Mouse (Mus musculus) limb, embryonic 14.5 days (tissue): Measurements from ENCODE around the gene Anks1b. TPM values are rescaled to one million over a fixed set of nuclear protein-coding genes. Genes with fewer than 3 reads are reported as not detected.

Experiments
- ATAC-seq: fragments of 200-750 bp; cut with Nextera tagmentation; 2 replicates; pipeline ENCODE4 v1.8.0; 2017; ENCODE audit warnings: low read depth, moderate number of reproducible peaks, moderate TSS enrichment; ENCODE audit not compliant: low FRiP score
- DNase-seq: peaks from one replicate; pipeline ENCODE4 v3.0.0-alpha.2; 2015; ENCODE audit warnings: low spot score
- H3K27ac ChIP-seq: fragments of 300-500 bp; sonication (generic); replicated peaks from 2 replicates; pipeline ENCODE4 v1.5.1; 2014; ENCODE audit warnings: low read depth, mild to moderate bottlenecking, low read length, moderate library complexity, mixed read lengths
- H3K27me3 ChIP-seq: fragments of 300-500 bp; sonication (generic); 2 replicates; pipeline ENCODE4 v1.6.1; 2014; ENCODE audit warnings: low read length, mixed read lengths; ENCODE audit not compliant: control insufficient read depth, insufficient read depth
- H3K36me3 ChIP-seq: fragments of 300-500 bp; sonication (generic); 2 replicates; pipeline ENCODE4 v1.6.1; 2014; ENCODE audit warnings: mild to moderate bottlenecking, low read length, moderate library complexity, mixed read lengths; ENCODE audit not compliant: control insufficient read depth, insufficient read depth
- H3K4me1 ChIP-seq: fragments of 300-500 bp; sonication (generic); 2 replicates; pipeline ENCODE4 v1.6.1; 2014; ENCODE audit warnings: antibody characterized with exemption, low read length, mixed read lengths; ENCODE audit not compliant: control insufficient read depth, insufficient read depth
- H3K4me2 ChIP-seq: fragments of 300-500 bp; sonication (generic); replicated peaks from 2 replicates; pipeline ENCODE4 v1.6.1; 2014; ENCODE audit warnings: low read depth, mild to moderate bottlenecking, low read length, moderate library complexity; ENCODE audit not compliant: severe bottlenecking
- H3K4me3 ChIP-seq: fragments of 300-500 bp; sonication (generic); replicated peaks from 2 replicates; pipeline ENCODE4 v1.5.1; 2014; ENCODE audit warnings: low read length
- H3K9ac ChIP-seq: fragments of 300-500 bp; sonication (generic); 2 replicates; pipeline ENCODE4 v1.6.1; 2014; ENCODE audit warnings: mild to moderate bottlenecking, low read depth, low read length, moderate library complexity; ENCODE audit not compliant: severe bottlenecking
- H3K9me3 ChIP-seq: fragments of 300-500 bp; sonication (generic); 2 replicates; pipeline ENCODE4 v1.6.1; 2016; ENCODE audit warnings: low read length; ENCODE audit not compliant: control insufficient read depth
- POLR2A ChIP-seq: fragments of 200-500 bp; IDR thresholded peaks from 2 replicates; pipeline ENCODE4 v1.8.0; 2012; ENCODE audit warnings: inconsistent platforms, mild to moderate bottlenecking, moderate library complexity, borderline replicate concordance; ENCODE audit not compliant: insufficient read depth, insufficient read length; ENCODE audit errors: extremely low read depth
- WGBS: fragments of 180-500 bp; shearing (Covaris S2); extraction: QIAGEN DNeasy Blood & Tissue Kit; methylation state at CpG from one replicate; pipeline ENCODE4 v1.1.7; 2014; 5-methylcytosine and 5-hydroxymethylcytosine counted together
- polyA plus RNA-seq, 2 experiments: library from polyadenylated mRNA; depleted of rRNA in 1 of 2; stranded (reverse) in 1 of 2; unstranded in 1 of 2; fragments of >200 nt; fragmentation: Nextera tagmentation in 1 of 2; extraction: Ambion mirVana in 1 of 2; gene quantifications; 2 replicates each; pipeline versions ENCODE4 v1.2.1 to v1.2.3; 2012 to 2014

Gene Anks1b
- polyA plus RNA-seq, 2 experiments = 2.6 to 4.3 TPM

DNA sequence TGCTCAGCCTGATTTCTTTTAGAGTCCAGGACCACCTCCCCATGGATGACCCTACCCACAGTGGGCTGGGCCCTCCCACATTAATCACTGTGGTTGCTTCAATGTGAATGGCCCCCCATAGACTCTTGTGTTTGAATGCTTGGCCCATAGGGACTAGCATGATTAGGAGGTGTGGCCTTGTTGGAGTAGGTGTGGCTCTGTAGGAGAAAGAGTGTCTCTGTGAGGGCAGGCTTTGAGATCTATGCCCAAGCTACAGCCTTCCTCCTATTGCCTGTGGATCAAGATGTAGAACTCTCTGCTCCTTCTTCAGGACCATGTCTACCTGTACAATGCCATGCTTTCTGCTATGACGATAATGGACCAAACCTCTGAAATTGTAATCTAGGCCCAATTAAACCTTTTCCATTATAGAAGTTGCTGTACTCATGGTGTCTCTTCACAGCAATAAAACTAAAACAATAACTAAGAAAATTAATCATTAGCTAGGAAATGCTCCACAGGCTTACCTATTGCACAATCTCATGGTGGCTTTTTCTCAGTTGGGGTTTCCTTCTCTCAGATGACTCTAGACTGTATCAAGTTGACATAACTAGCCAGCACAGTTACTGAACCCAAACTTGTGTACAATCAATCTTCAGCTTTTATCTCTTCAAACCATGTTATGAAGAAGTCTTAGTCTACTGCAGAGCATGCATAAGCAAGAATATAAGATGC lies 73.5 kb downstream of the Anks1b start:
- no peaks in the 10 kb centered on the region for H3K4me1 ChIP-seq
- no peak overlapping the region for H3K9ac ChIP-seq
- H3K4me3 ChIP-seq = no peak overlapping the region
- no peaks in the 10 kb centered on the region for H3K36me3 ChIP-seq
- no peak overlapping the region for H3K27ac ChIP-seq
- TF ChIP-seq POLR2A = no peak
- DNase-seq (no peak), ATAC-seq (no peak)
- H3K4me2 ChIP-seq = no peak overlapping the region
- no peaks in the 10 kb centered on the region for H3K9me3 ChIP-seq
- 92% methylated on average over 1 of the region's 1 CpGs for WGBS
- no peaks in the 10 kb centered on the region for H3K27me3 ChIP-seq

DNA sequence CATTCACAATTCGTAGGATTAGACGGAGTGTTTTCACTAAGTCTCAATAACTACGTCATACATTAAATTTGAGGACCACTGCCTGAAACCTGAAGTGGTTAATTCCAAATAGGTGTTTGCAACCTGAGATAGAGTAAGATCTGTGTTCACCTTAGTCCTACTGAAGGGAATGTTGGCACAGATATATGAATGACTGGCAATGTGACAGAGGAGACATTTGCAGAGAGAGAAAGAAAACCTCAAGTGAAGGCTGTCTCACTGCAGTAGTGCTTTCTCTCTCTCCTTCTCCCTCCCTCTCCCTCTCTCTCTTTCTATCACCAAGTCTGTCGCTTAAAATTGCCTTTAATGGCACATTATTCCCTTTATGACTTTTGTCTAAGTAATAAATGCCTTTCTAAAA lies 101.1 kb downstream of the Anks1b start:
- WGBS = 79% methylated on average over 4 of the region's 4 CpGs

DNA sequence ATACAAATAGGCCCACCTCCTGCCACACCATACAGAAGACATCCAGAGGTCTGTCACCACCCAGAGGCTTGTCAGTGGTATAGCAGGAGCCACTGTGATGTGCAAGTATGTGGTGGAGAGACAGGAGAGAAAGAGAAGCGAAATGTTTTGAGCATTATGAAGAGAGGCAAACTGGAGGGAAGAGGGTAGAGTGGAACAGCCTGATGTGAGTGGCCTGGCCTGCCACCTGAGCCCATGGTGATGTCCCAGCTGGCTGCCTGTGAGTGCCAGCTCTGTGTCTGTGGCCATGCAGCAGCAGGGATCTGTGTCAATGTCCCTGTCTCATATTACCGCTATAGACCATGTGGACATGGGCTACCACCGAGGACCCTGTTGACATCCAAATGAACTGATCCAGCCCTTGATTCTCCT lies 102.1 kb downstream of the Anks1b start:
- Histone ChIP-seq H3K9ac (no peak overlapping the region), H3K36me3 (no peaks in the 10 kb centered on the region), H3K4me3 (no peak overlapping the region), H3K9me3 (no peaks in the 10 kb centered on the region), H3K4me2 (no peak overlapping the region), H3K27ac (no peak overlapping the region), H3K27me3 (no peaks in the 10 kb centered on the region), H3K4me1 (no peaks in the 10 kb centered on the region)
- no peak for TF ChIP-seq POLR2A
- 62% methylated on average over 3 of the region's 3 CpGs for WGBS
- DNase-seq (no peak), ATAC-seq (no peak; the same call in 1 of the 2 replicates)

More for the DNA sequence above, 101.1 kb downstream of the Anks1b start:
- Histone ChIP-seq H3K4me1 (no peaks in the 10 kb centered on the region), H3K9ac (no peak overlapping the region), H3K36me3 (no peaks in the 10 kb centered on the region), H3K4me3 (no peak overlapping the region), H3K27ac (no peak overlapping the region), H3K4me2 (no peak overlapping the region), H3K27me3 (no peaks in the 10 kb centered on the region), H3K9me3 (no peaks in the 10 kb centered on the region)
- TF ChIP-seq POLR2A = no peak
- DNase-seq (no peak), ATAC-seq (no peak)

DNA sequence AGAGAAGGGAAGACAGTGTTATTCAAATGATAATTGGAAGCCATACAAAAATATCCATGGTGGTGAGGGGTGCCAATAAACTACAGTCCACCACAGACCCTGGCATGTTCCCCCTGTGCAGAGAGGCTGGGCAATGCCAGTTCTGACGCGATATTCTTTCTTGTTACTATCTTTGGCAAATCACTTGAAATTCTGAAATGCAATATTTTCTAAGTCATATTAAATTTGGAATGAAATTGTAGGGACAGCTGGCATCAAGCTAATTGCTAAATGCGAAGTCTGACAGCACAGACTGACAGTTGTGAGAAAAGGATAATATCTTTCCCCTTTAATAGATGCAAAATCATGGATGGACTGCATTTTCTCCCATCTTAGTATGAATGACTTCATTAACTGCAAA lies 103.3 kb downstream of the Anks1b start:
- WGBS = 92% methylated on average over 3 of the region's 3 CpGs
- DNase-seq = no peak
- H3K27ac ChIP-seq = no peak overlapping the region

GRCm38 (mm10) chr10:89994171-89994570 lies 120.9 kb downstream of the Anks1b start:
- WGBS = 85% methylated on average over 5 of the region's 5 CpGs
- Histone ChIP-seq H3K27me3 (no peaks in the 10 kb centered on the region), H3K9me3 (no peaks in the 10 kb centered on the region), H3K4me3 (no peak overlapping the region), H3K27ac (no peak overlapping the region), H3K9ac (no peak overlapping the region), H3K36me3 (no peaks in the 10 kb centered on the region), H3K4me1 (no peaks in the 10 kb centered on the region), H3K4me2 (no peak overlapping the region)
- DNase-seq (no peak), ATAC-seq (no peak)
- TF ChIP-seq POLR2A = no peak

More for the DNA sequence above, 103.3 kb downstream of the Anks1b start:
- Histone ChIP-seq H3K4me2 (no peak overlapping the region), H3K27me3 (no peaks in the 10 kb centered on the region), H3K9ac (no peak overlapping the region), H3K4me1 (no peaks in the 10 kb centered on the region), H3K9me3 (no peaks in the 10 kb centered on the region), H3K4me3 (no peak overlapping the region), H3K36me3 (no peaks in the 10 kb centered on the region)
- TF ChIP-seq POLR2A = no peak
- ATAC-seq = no peak
